Mouse (Mus musculus) adrenal gland, adult 10 weeks (tissue): Measurements from ENCODE around the gene Srsf9. TPM values are rescaled to one million over a fixed set of nuclear protein-coding genes. Genes with fewer than 3 reads are reported as not detected.

Experiments used
- polyA plus RNA-seq: library from polyadenylated mRNA; stranded (reverse); fragments of 350-450 nt; fragmentation: Illumina TruSeq; extraction: RNeasy Lipid Tissue Mini Kit (QIAGEN cat#74804); gene quantifications from one replicate; pipeline ENCODE4 v1.2.3, GENCODE M21; 2014; ENCODE audit warnings: low read depth, low replicate concordance

Gene Srsf9
- 63.2 TPM for polyA plus RNA-seq

GRCm38 (mm10) chr5:115326875-115327609, at the start of gene Srsf9:
Gene Srsf9, plus strand, starts transcription at chr5:115327177.

GRCm38 (mm10) chr5:115279226-115280049, 47.5 kb upstream of the Srsf9 start, which contains the start of gene Coq5:
Gene Coq5, plus strand, starts transcription at chr5:115279666.

GRCm38 (mm10) chr5:115300792-115301614, 26.0 kb upstream of the Srsf9 start, which contains the start of gene Dynll1:
Gene Dynll1, minus strand, starts transcription at chr5:115300999.

GRCm38 (mm10) chr5:115340577-115341313, 13.8 kb downstream of the Srsf9 start, which contains the start of the genes Gatc and Triap1:
Gene Gatc, minus strand, starts transcription at chr5:115341178.
Gene Triap1, plus strand, starts transcription at chr5:115341225.

GRCm38 (mm10) chr5:115348546-115349224, 21.7 kb downstream of the Srsf9 start, which contains the start of gene Cox6a1:
Gene Cox6a1, minus strand, starts transcription at chr5:115348981.

Other genes with a start within 250 kb of the Srsf9 start
- not detected for gene Gm10401, start 228.9 kb upstream of the Srsf9 start, polyA plus RNA-seq
- gene Acads, start 207.8 kb upstream of the Srsf9 start, polyA plus RNA-seq = 4.9 TPM
- 6.2 TPM for gene Unc119b, start 192.2 kb upstream of the Srsf9 start, polyA plus RNA-seq
- 156 TPM for gene Mlec, start 169.0 kb upstream of the Srsf9 start, polyA plus RNA-seq
- 1.4 TPM for gene Cabp1, start 132.8 kb upstream of the Srsf9 start, polyA plus RNA-seq
- 12.1 TPM for gene Pop5, start 91.3 kb upstream of the Srsf9 start, polyA plus RNA-seq
- gene Rnf10, start 54.3 kb upstream of the Srsf9 start, polyA plus RNA-seq = 35.5 TPM
- 17.5 TPM for gene Coq5, start 47.5 kb upstream of the Srsf9 start, polyA plus RNA-seq
- 620 TPM for gene Dynll1, start 26.2 kb upstream of the Srsf9 start, polyA plus RNA-seq
- 71.1 TPM for gene Gatc, start 14.0 kb downstream of the Srsf9 start, polyA plus RNA-seq
- 23.6 TPM for gene Triap1, start 14.0 kb downstream of the Srsf9 start, polyA plus RNA-seq
- gene Cox6a1, start 21.8 kb downstream of the Srsf9 start, polyA plus RNA-seq = 96.6 TPM
- 3.7 TPM for gene Msi1, start 102.4 kb downstream of the Srsf9 start, polyA plus RNA-seq
- gene Pla2g1b, start 139.1 kb downstream of the Srsf9 start, polyA plus RNA-seq = not detected
- 8.3 TPM for gene Sirt4, start 157.5 kb downstream of the Srsf9 start, polyA plus RNA-seq
- gene Pxn, start 179.5 kb downstream of the Srsf9 start, polyA plus RNA-seq = 4.1 TPM
- 34.2 TPM for gene Rplp0, start 232.3 kb downstream of the Srsf9 start, polyA plus RNA-seq
- 2.4 TPM for gene Gcn1l1, start 238.1 kb downstream of the Srsf9 start, polyA plus RNA-seq